Mouse (Mus musculus) intestine, embryonic 16.5 days (tissue): ENCODE measurements around the gene Fgr. TPM values are rescaled to one million over a fixed set of nuclear protein-coding genes. Genes with fewer than 3 reads are reported as not detected.

Source experiments
- ATAC-seq: fragments of 200-750 bp; cut with Nextera tagmentation; 2 replicates; pipeline ENCODE4 v1.8.0; 2017; ENCODE audit warnings: moderate TSS enrichment, moderate library complexity
- H3K27ac ChIP-seq: fragments of 300-500 bp; sonication (generic); 2 replicates; pipeline ENCODE4 v1.5.1; 2014; ENCODE audit warnings: mild to moderate bottlenecking, low read length
- H3K27me3 ChIP-seq: fragments of 300-500 bp; sonication (generic); replicated peaks from 2 replicates; pipeline ENCODE4 v1.6.1; 2014; ENCODE audit warnings: low read length, control low read depth, mixed read lengths; ENCODE audit not compliant: control insufficient read depth, insufficient read depth
- H3K36me3 ChIP-seq: fragments of 300-500 bp; sonication (generic); 2 replicates; pipeline ENCODE4 v1.6.1; 2014; ENCODE audit warnings: low read length, control low read depth; ENCODE audit not compliant: control insufficient read depth, insufficient read depth
- H3K4me1 ChIP-seq: fragments of 300-500 bp; sonication (generic); 2 replicates; pipeline ENCODE4 v1.6.1; 2014; ENCODE audit warnings: low read length, control low read depth, mixed read lengths; ENCODE audit not compliant: control insufficient read depth, insufficient read depth
- H3K4me2 ChIP-seq: fragments of 300-500 bp; sonication (generic); 2 replicates; pipeline ENCODE4 v1.6.1; 2014; ENCODE audit warnings: low read depth, low read length, control low read depth
- H3K4me3 ChIP-seq: fragments of 300-500 bp; sonication (generic); 2 replicates; pipeline ENCODE4 v1.5.1; 2014; ENCODE audit warnings: mild to moderate bottlenecking, low read length
- H3K9ac ChIP-seq: fragments of 300-500 bp; sonication (generic); 2 replicates; pipeline ENCODE4 v1.6.1; 2014; ENCODE audit warnings: low read depth, low read length
- H3K9me3 ChIP-seq: fragments of 300-500 bp; sonication (generic); 2 replicates; pipeline ENCODE4 v1.6.1; 2016; ENCODE audit warnings: low read length, control low read depth; ENCODE audit not compliant: control insufficient read depth
- WGBS: fragments of 180-500 bp; shearing (Covaris S2); extraction: QIAGEN DNeasy Blood & Tissue Kit; methylation state at CpG from one replicate; pipeline ENCODE4 v1.1.7; 2014; 5-methylcytosine and 5-hydroxymethylcytosine counted together
- polyA plus RNA-seq: library from polyadenylated mRNA; unstranded; fragments of >200 nt; fragmentation: Nextera tagmentation; extraction: Ambion mirVana; gene quantifications from 2 replicates; pipeline ENCODE4 v1.2.1, GENCODE M21; 2015

The Fgr gene
- polyA plus RNA-seq, 1 experiment from 2014 or later, result 3.5 TPM

GRCm38 (mm10) chr4:133050196-133050836 is 76.4 kb downstream of the Fgr start:
- Histone ChIP-seq H3K4me3 (no peak overlapping the region), H3K4me1 (peaks cover 95% of the 10 kb centered on the region), H3K36me3 (no peaks in the 10 kb centered on the region), H3K9ac (no peak overlapping the region), H3K9me3 (no peaks in the 10 kb centered on the region), H3K27ac (0 out of 2 replicates have a peak overlapping the region, but pooled peaks have one; percentile 4), H3K27me3 (no peaks in the 10 kb centered on the region), H3K4me2 (no peak overlapping the region)
- ATAC-seq, result peak; percentile 32; the same call in 1 of the 2 replicates
- 70% methylated on average over 9 of the region's 9 CpGs for WGBS

DNA sequence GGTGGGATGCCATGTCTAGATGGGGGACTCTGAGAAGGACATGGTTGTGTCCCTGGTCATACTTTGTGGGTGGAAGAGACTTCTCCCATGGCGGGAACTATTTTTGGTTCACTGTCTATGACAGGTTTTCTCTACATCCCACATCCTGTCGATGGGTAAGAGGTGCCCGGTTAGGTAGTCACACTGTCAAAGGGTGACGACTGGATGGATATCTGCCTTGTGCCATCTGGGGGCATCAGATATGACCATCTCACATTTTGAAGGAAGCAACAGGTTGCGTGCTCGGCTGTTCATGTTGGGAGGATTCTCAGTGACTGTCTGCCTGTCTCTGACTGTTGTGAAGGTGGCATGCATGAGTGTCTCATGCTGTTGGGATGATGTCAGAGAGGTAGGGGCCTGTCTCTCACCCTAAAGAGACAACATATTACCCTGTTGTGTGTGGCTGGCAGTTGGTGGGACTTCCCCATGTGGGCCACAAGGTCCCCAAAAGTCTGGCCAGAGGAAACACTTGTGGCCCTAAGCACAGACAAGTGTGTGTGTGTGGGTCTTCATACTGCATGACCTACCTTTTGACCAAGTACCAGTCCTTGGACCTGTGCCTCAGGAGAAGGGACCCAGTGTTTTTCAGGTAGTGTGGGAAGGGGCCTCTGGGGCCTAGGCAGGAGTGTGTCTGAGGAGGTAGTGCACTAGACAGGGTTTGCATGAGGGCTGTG is 77.1 kb downstream of the Fgr start:
- Histone ChIP-seq H3K4me3 (no peak overlapping the region), H3K9ac (0 out of 2 replicates have a peak overlapping the region, but pooled peaks have one; percentile 51), H3K27ac (peak overlapping the region; percentile 33; the same call in 1 of the 2 replicates), H3K4me2 (no peak overlapping the region), H3K36me3 (no peaks in the 10 kb centered on the region), H3K27me3 (no peaks in the 10 kb centered on the region), H3K4me1 (peaks cover 95% of the 10 kb centered on the region), H3K9me3 (no peaks in the 10 kb centered on the region)
- 90% methylated on average over 6 of the region's 6 CpGs for WGBS
- ATAC-seq, result no peak

GRCm38 (mm10) chr4:133051550-133051865 is 77.6 kb downstream of the Fgr start:
- WGBS, result 66% methylated on average over 14 of the region's 14 CpGs
- Histone ChIP-seq H3K36me3 (no peaks in the 10 kb centered on the region), H3K9ac (peak overlapping the region; percentile 51; the same call in 1 of the 2 replicates), H3K4me2 (0 out of 2 replicates have a peak overlapping the region, but pooled peaks have one; percentile 5), H3K9me3 (no peaks in the 10 kb centered on the region), H3K4me1 (peaks cover 95% of the 10 kb centered on the region), H3K27ac (peak overlapping the region; percentile 33; the same call in 1 of the 2 replicates), H3K27me3 (no peaks in the 10 kb centered on the region), H3K4me3 (no peak overlapping the region)
- no peak for ATAC-seq

Other genes with a start within 250 kb of the Fgr start
- gene Xkr8, start 241.5 kb upstream of the Fgr start, polyA plus RNA-seq, result 3.3 and 3.4 TPM in 2 replicates
- 5.1 and 6.0 TPM in 2 replicates for gene Smpdl3b, start 216.8 kb upstream of the Fgr start, polyA plus RNA-seq
- gene Rpa2, start 205.8 kb upstream of the Fgr start, polyA plus RNA-seq, result 66.7 and 76.0 TPM in 2 replicates
- 1.7 TPM in 2 replicates for gene Themis2, start 177.7 kb upstream of the Fgr start, polyA plus RNA-seq
- 50.8 and 60.2 TPM in 2 replicates for gene Ppp1r8, start 130.9 kb upstream of the Fgr start, polyA plus RNA-seq
- 54.3 and 55.0 TPM in 2 replicates for gene Stx12, start 89.6 kb upstream of the Fgr start, polyA plus RNA-seq
- 40.5 and 45.6 TPM in 2 replicates for gene Fam76a, start 51.5 kb upstream of the Fgr start, polyA plus RNA-seq
- gene Ahdc1, start 37.2 kb downstream of the Fgr start, polyA plus RNA-seq, result 5.3 and 5.7 TPM in 2 replicates
- 76.9 and 81.9 TPM in 2 replicates for gene Wasf2, start 156.4 kb downstream of the Fgr start, polyA plus RNA-seq
- gene Cd164l2, start 238.0 kb downstream of the Fgr start, polyA plus RNA-seq, result 1.6 and 2.0 TPM in 2 replicates
- 0.05 and 0.24 TPM in 2 replicates for gene Gpr3, start 238.4 kb downstream of the Fgr start, polyA plus RNA-seq